Mouse (Mus musculus) heart, postnatal 0 days (tissue): ENCODE data around the gene Exph5.

Experiments used
- CTCF ChIP-seq: IDR thresholded peaks from 2 replicates; pipeline ENCODE4 v1.5.1; 2016; ENCODE audit warnings: antibody characterized with exemption, control low read depth, low read depth
- EP300 ChIP-seq: IDR thresholded peaks from 2 replicates; pipeline ENCODE4 v1.6.1; 2016; ENCODE audit warnings: antibody characterized with exemption, low read depth

DNA sequence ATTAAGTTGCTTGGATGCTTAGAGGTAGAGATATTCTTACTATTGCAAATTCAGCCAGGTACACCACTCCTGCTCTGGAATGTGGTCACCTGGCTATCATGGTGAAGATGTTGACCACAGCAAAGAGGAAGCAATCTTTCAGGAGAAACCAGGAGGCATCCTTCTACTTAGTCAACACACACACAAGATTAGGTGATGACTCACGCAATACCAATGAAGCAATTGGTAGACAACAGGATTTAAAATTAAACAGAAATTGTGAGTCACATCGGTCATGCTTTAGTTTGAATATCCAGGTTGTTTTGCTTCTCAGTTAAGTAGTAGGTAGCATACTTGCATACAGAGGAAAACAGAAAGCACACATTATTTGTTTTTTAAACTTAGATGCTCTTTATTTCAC, 22.5 kb upstream of the Exph5 start:
- TF ChIP-seq CTCF (no peak), EP300 (no peak)
